ENCODE assay signal across 8 mouse cellular contexts in genomic region chr7:25689603-25690021, GRCm38 (mm10). TPM values are rescaled to one million over a fixed set of nuclear protein-coding genes. Genes with fewer than 3 reads are reported as not detected.
DNase-seq lines count a peak whose midpoint lies in the region; ATAC-seq and TF ChIP-seq lines count a peak whose summit lies in the region.

No protein-coding gene starts in this region.

- ATAC-seq in G1E (ENCODE audit: extremely low read depth, insufficient number of reproducible peaks, low FRiP score, poor library complexity, severe bottlenecking) = peak; percentile 15; the same call in 1 of the 2 replicates
- peak; percentile 34 for ATAC-seq in megakaryocyte-erythroid progenitor cell, adult 5-6 weeks (replicated peaks; ENCODE audit: low FRiP score, low TSS enrichment, poor library complexity, severe bottlenecking)

- H3K27me3 ChIP-seq in G1E (ENCODE audit: insufficient read depth, low read length) = no peaks in the 10 kb centered on the region
- H3K27me3 ChIP-seq in hindbrain, embryonic 10.5 days (ENCODE audit: insufficient read depth, poor library complexity, severe bottlenecking) = peaks cover 75% of the 10 kb centered on the region

- WGBS in hindbrain, embryonic 10.5 days = 13% methylated on average over 12 of the region's 12 CpGs

- H3K4me1 ChIP-seq in G1E (ENCODE audit: insufficient read depth, low read depth, low read length) = peaks cover 66% of the 10 kb centered on the region
- H3K4me1 ChIP-seq in hindbrain, embryonic 10.5 days (replicated peaks) = peaks cover 50% of the 10 kb centered on the region

- H3K36me3 ChIP-seq in G1E (replicated peaks) = peaks cover 75% of the 10 kb centered on the region
- H3K36me3 ChIP-seq in hindbrain, embryonic 10.5 days = peaks cover 6% of the 10 kb centered on the region; the same call in 1 of the 2 replicates

- peak overlapping the region; percentile 95 for H3K4me3 ChIP-seq in G1E (ENCODE audit: low read depth, low read length)
- H3K4me3 ChIP-seq in hindbrain, embryonic 10.5 days = peak overlapping the region; percentile 66

- peak; percentile 93 for DNase-seq in heart, adult 11 months
- DNase-seq in heart, adult 18-20 months = no peak
- no peak for DNase-seq in G1E (ENCODE audit: low spot score)
- DNase-seq in hindbrain, embryonic 10.5 days (ENCODE audit: low spot score) = no peak
- no peak for DNase-seq in cerebellum, postnatal 14 days
- DNase-seq in cerebellum, adult 8-10 months = no peak
- DNase-seq in urinary bladder, postnatal 25 days (ENCODE audit: low spot score) = no peak

- H3K9me3 ChIP-seq in G1E (replicated peaks) = no peaks in the 10 kb centered on the region
- H3K9me3 ChIP-seq in hindbrain, embryonic 10.5 days = peaks cover 3% of the 10 kb centered on the region; the same call in 1 of the 2 replicates

- H3K27ac ChIP-seq in hindbrain, embryonic 10.5 days = no peak overlapping the region

- TF ChIP-seq CTCF in G1E (IDR thresholded peaks at IDR 0.05; ENCODE audit: low read depth, low read length) = no peak

RNA-seq across cellular contexts. Expression of gene Tgfb1, which starts 2.8 kb away (rescaled TPM):
- 10 to 100 TPM; 21.8 to 23.6 TPM for total RNA-seq in heart, adult 18-20 months (2021)
- 390 and 397 TPM in 2 replicates for total RNA-seq in G1E (2014; fragmentation: Nextera tagmentation)
- 40.8 TPM in 2 replicates for total RNA-seq in G1E (2017)
- 1,473 and 1,799 TPM in 2 replicates for polyA plus RNA-seq in G1E (2012)
- polyA plus RNA-seq in hindbrain, embryonic 10.5 days (2016; fragmentation: Nextera tagmentation; extraction: Ambion mirVana) = 0.81 and 2.1 TPM in 2 replicates
- total RNA-seq in megakaryocyte-erythroid progenitor cell, adult 5-6 weeks (2014; fragmentation: Nextera tagmentation) = 156 and 169 TPM in 2 replicates
- total RNA-seq in megakaryocyte-erythroid progenitor cell, adult 5-6 weeks (2017) = 26.0 and 27.0 TPM in 2 replicates

RNA-seq across cellular contexts. Expression of gene B9d2, which starts 9.0 kb away (rescaled TPM):
- 10 to 100 TPM; 10.2 TPM for total RNA-seq in heart, adult 18-20 months (2021)
- total RNA-seq in G1E (2014; fragmentation: Nextera tagmentation) (21.1 and 26.3 TPM in 2 replicates), G1E (2017) (49.8 and 65.1 TPM in 2 replicates)
- 119 and 131 TPM in 2 replicates for polyA plus RNA-seq in G1E (2012)
- polyA plus RNA-seq in hindbrain, embryonic 10.5 days (2016; fragmentation: Nextera tagmentation; extraction: Ambion mirVana) = 38.3 and 44.6 TPM in 2 replicates
- total RNA-seq in megakaryocyte-erythroid progenitor cell, adult 5-6 weeks (2014; fragmentation: Nextera tagmentation) = 34.6 and 35.2 TPM in 2 replicates
- total RNA-seq in megakaryocyte-erythroid progenitor cell, adult 5-6 weeks (2017) = 42.8 and 45.5 TPM in 2 replicates

RNA-seq across cellular contexts. Expression of gene Tmem91, which starts 14.6 kb away (rescaled TPM):
- under 1 TPM in 1 of 2 experiments, not detected in 1; 0.22 TPM for total RNA-seq in heart, adult 18-20 months (2021)
- total RNA-seq in G1E (2014; fragmentation: Nextera tagmentation) (8.6 TPM in 1 of 2 replicates, not detected in the other), G1E (2017) (1.3 and 2.2 TPM in 2 replicates)
- 3.6 TPM in 2 replicates for polyA plus RNA-seq in G1E (2012)
- 3.1 and 3.2 TPM in 2 replicates for polyA plus RNA-seq in hindbrain, embryonic 10.5 days (2016; fragmentation: Nextera tagmentation; extraction: Ambion mirVana)
- 2.2 TPM in 1 of 2 replicates, not detected in the other for total RNA-seq in megakaryocyte-erythroid progenitor cell, adult 5-6 weeks (2014; fragmentation: Nextera tagmentation)
- total RNA-seq in megakaryocyte-erythroid progenitor cell, adult 5-6 weeks (2017) = not detected in 2 replicates

RNA-seq across cellular contexts. Expression of gene Ccdc97, which starts 29.3 kb away (rescaled TPM):
- total RNA-seq in heart, adult 18-20 months (2021) = 10 to 100 TPM; 55.0 to 56.6 TPM
- 41.2 and 52.8 TPM in 2 replicates for total RNA-seq in G1E (2014; fragmentation: Nextera tagmentation)
- 10.7 and 11.7 TPM in 2 replicates for total RNA-seq in G1E (2017)
- 63.1 and 65.3 TPM in 2 replicates for polyA plus RNA-seq in G1E (2012)
- 32.4 and 44.0 TPM in 2 replicates for polyA plus RNA-seq in hindbrain, embryonic 10.5 days (2016; fragmentation: Nextera tagmentation; extraction: Ambion mirVana)
- total RNA-seq in megakaryocyte-erythroid progenitor cell, adult 5-6 weeks (2014; fragmentation: Nextera tagmentation) = 43.5 and 59.8 TPM in 2 replicates
- 7.0 and 18.6 TPM in 2 replicates for total RNA-seq in megakaryocyte-erythroid progenitor cell, adult 5-6 weeks (2017)

RNA-seq across cellular contexts. Expression of gene Exosc5, which starts 30.6 kb away (rescaled TPM):
- total RNA-seq in heart, adult 18-20 months (2021) = 10 to 100 TPM; 17.2 to 17.5 TPM
- total RNA-seq in G1E (2014; fragmentation: Nextera tagmentation) = 71.6 and 84.6 TPM in 2 replicates
- total RNA-seq in G1E (2017) = 51.4 and 55.4 TPM in 2 replicates
- polyA plus RNA-seq in G1E (2012) = 367 and 471 TPM in 2 replicates
- polyA plus RNA-seq in hindbrain, embryonic 10.5 days (2016; fragmentation: Nextera tagmentation; extraction: Ambion mirVana) = 75.6 and 76.4 TPM in 2 replicates
- 69.2 and 123 TPM in 2 replicates for total RNA-seq in megakaryocyte-erythroid progenitor cell, adult 5-6 weeks (2014; fragmentation: Nextera tagmentation)
- 34.9 and 43.9 TPM in 2 replicates for total RNA-seq in megakaryocyte-erythroid progenitor cell, adult 5-6 weeks (2017)
